Mouse (Mus musculus) forebrain, embryonic 11.5 days (tissue): ENCODE results near the gene Zfp697. TPM values are rescaled to one million over a fixed set of nuclear protein-coding genes. Genes with fewer than 3 reads are reported as not detected.
A peak's percentile ranks its signal among the peaks of the same experiment; 100 is the strongest.
"Not testable (repeated sequence)": the region's sequence is repeated elsewhere in the genome, so short reads cannot be mapped to it uniquely, and the experiment has no call there.

Experiments used
- ATAC-seq: fragments of 200-750 bp; cut with Nextera tagmentation; replicated peaks from 2 replicates; pipeline ENCODE4 v1.8.0; 2017; ENCODE audit warnings: moderate TSS enrichment; ENCODE audit not compliant: low FRiP score
- DNase-seq: peaks from one replicate; pipeline ENCODE4 v3.0.0-alpha.2; 2017; ENCODE audit warnings: low spot score
- H3K27ac ChIP-seq: fragments of 300-500 bp; sonication (generic); 2 replicates; pipeline ENCODE4 v1.5.1; 2014; ENCODE audit warnings: low read depth, low read length
- H3K27me3 ChIP-seq: fragments of 300-500 bp; sonication (generic); 2 replicates; pipeline ENCODE4 v1.6.1; 2014; ENCODE audit warnings: mild to moderate bottlenecking, low read length, mixed read lengths; ENCODE audit not compliant: control insufficient read depth, insufficient read depth
- H3K36me3 ChIP-seq: fragments of 300-500 bp; sonication (generic); 2 replicates; pipeline ENCODE4 v1.6.1; 2014; ENCODE audit warnings: mild to moderate bottlenecking, low read length, moderate library complexity, mixed read lengths; ENCODE audit not compliant: control insufficient read depth, insufficient read depth
- H3K4me1 ChIP-seq: fragments of 300-500 bp; sonication (generic); replicated peaks from 2 replicates; pipeline ENCODE4 v1.6.1; 2014; ENCODE audit warnings: low read length, mixed read lengths; ENCODE audit not compliant: control insufficient read depth, insufficient read depth
- H3K4me2 ChIP-seq: fragments of 300-500 bp; sonication (generic); 2 replicates; pipeline ENCODE4 v1.6.1; 2014; ENCODE audit warnings: low read depth, mild to moderate bottlenecking, low read length, moderate library complexity, mixed read lengths; ENCODE audit not compliant: severe bottlenecking
- H3K4me3 ChIP-seq: fragments of 300-500 bp; sonication (generic); 2 replicates; pipeline ENCODE4 v1.5.1; 2014; ENCODE audit warnings: low read depth, low read length
- H3K9ac ChIP-seq: fragments of 300-500 bp; sonication (generic); 2 replicates; pipeline ENCODE4 v1.6.1; 2014; ENCODE audit warnings: low read length
- H3K9me3 ChIP-seq: fragments of 300-500 bp; sonication (generic); 2 replicates; pipeline ENCODE4 v1.6.1; 2016; ENCODE audit warnings: low read length, mixed read lengths; ENCODE audit not compliant: control insufficient read depth
- WGBS: fragments of 180-500 bp; shearing (Covaris S2); extraction: QIAGEN DNeasy Blood & Tissue Kit; methylation state at CpG from one replicate; pipeline ENCODE4 v1.1.7; 2014; 5-methylcytosine and 5-hydroxymethylcytosine counted together
- polyA plus RNA-seq: library from polyadenylated mRNA; unstranded; fragments of >200 nt; fragmentation: Nextera tagmentation; extraction: Ambion mirVana; gene quantifications from 2 replicates; pipeline ENCODE4 v1.2.1, GENCODE M21; 2014

Gene Zfp697
- polyA plus RNA-seq, 1 experiment from 2014 or later: 8.9 TPM

GRCm38 (mm10) chr3:98495055-98495454, 112.8 kb downstream of the Zfp697 start:
- not testable (repeated sequence) for H3K27me3 ChIP-seq, H3K4me3 ChIP-seq, ATAC-seq, H3K27ac ChIP-seq, H3K4me2 ChIP-seq, H3K9ac ChIP-seq, H3K36me3 ChIP-seq, DNase-seq, H3K4me1 ChIP-seq, H3K9me3 ChIP-seq

GRCm38 (mm10) chr3:98496762-98497161, 114.5 kb downstream of the Zfp697 start:
- H3K27me3 ChIP-seq, DNase-seq, H3K9me3 ChIP-seq, H3K4me3 ChIP-seq, H3K27ac ChIP-seq, H3K9ac ChIP-seq, H3K4me2 ChIP-seq, H3K4me1 ChIP-seq, H3K36me3 ChIP-seq: not testable (repeated sequence)
- no CpG with 5 or more reads among the region's 2 CpGs for WGBS
- 0 out of 2 replicates have a peak, but pooled peaks have one; percentile 30 for ATAC-seq

DNA sequence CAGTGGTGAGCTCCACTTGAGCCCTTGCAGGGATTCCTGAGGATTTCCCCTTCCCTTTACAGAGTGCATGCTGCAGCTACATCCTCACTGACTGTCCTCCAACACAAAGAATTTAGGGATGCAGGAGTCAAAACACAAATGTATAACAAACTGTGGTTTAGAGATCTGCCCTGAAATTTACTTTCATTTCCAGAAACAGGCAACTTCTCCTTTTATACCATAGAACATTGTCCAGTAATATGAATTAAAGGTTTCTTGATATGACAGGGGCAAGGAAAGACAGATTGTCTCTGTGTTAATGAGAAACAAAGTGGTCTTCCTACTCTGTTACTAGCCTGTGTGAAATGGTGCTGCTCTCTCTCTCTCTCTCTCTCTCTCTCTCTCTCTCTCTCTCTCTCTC, 115.1 kb downstream of the Zfp697 start:
- ATAC-seq, H3K9ac ChIP-seq, H3K9me3 ChIP-seq, H3K36me3 ChIP-seq, DNase-seq, H3K4me3 ChIP-seq, H3K27ac ChIP-seq, H3K4me1 ChIP-seq, H3K4me2 ChIP-seq, H3K27me3 ChIP-seq: not testable (repeated sequence)

- not testable (repeated sequence) for H3K4me2 ChIP-seq, H3K27ac ChIP-seq, H3K27me3 ChIP-seq, H3K4me1 ChIP-seq, ATAC-seq, DNase-seq, H3K9me3 ChIP-seq, H3K4me3 ChIP-seq, H3K9ac ChIP-seq, H3K36me3 ChIP-seq
- no CpG with 5 or more reads among the region's 5 CpGs for WGBS
Measured at GRCm38 (mm10) chr3:98507229-98507628, 125.0 kb downstream of the Zfp697 start.

DNA sequence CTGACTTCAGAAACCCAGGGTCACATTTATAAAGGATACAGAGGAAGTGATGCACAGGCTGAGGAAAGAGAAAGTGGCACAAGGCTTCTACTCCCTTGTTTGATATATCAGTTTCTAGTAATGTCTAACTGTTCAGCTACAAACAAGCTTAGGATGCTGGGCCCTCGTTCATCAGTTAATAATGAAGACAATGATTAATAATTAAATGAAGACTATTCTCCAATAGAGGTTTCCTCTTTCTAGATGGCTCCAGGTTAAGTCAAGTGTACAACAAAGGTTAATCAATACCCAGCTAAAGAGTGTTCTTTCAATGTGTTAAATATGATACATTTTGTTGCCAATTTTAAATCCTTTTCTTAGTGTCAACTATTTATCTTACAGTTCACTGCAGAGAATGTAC, 128.2 kb downstream of the Zfp697 start, which contains the start of gene Hsd3b4:
Hsd3b4 (minus strand) TSS at position 101 of the 400 bp plus-strand sequence.
- not testable (repeated sequence) for H3K9ac ChIP-seq, ATAC-seq, H3K9me3 ChIP-seq, H3K27me3 ChIP-seq, DNase-seq, H3K4me1 ChIP-seq, H3K27ac ChIP-seq, H3K4me3 ChIP-seq, H3K36me3 ChIP-seq, H3K4me2 ChIP-seq
- no CpG with 5 or more reads among the region's 1 CpGs for WGBS

- not testable (repeated sequence) for H3K4me1 ChIP-seq, ATAC-seq, H3K27ac ChIP-seq, H3K4me3 ChIP-seq, DNase-seq, H3K9me3 ChIP-seq, H3K4me2 ChIP-seq, H3K9ac ChIP-seq, H3K36me3 ChIP-seq, H3K27me3 ChIP-seq
- WGBS: 90% methylated on average over 1 of the region's 2 CpGs
Measured at GRCm38 (mm10) chr3:98522779-98523178, 140.5 kb downstream of the Zfp697 start.

- H3K4me1 ChIP-seq: not testable (repeated sequence)
- no CpG with 5 or more reads among the region's 1 CpGs for WGBS
Measured at GRCm38 (mm10) chr3:98524552-98524951, 142.3 kb downstream of the Zfp697 start.

DNA sequence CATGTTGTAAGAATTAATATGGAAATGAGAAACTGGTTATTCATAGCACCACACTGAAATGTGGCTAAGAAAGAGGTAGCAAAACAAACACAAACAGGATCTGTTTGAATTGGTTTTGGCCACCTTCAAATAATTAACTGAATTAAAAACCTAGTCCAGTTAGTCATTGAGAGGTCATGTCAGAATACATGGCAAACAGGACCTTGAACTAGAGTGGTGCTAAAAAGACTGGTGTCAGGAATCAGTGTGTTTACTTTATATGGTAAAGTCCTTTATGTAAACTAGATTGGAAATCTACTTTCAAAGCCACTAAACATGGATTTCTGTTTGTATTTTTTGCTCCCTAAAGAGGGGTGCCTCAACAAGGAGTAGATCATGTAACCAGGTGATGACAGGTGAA, 142.7 kb downstream of the Zfp697 start:
- not testable (repeated sequence) for H3K36me3 ChIP-seq, H3K4me1 ChIP-seq, DNase-seq, H3K27ac ChIP-seq, H3K4me2 ChIP-seq, H3K9ac ChIP-seq, H3K4me3 ChIP-seq, ATAC-seq, H3K27me3 ChIP-seq, H3K9me3 ChIP-seq

More at GRCm38 (mm10) chr3:98524552-98524951, 142.3 kb downstream of the Zfp697 start:
- not testable (repeated sequence) for H3K27ac ChIP-seq, H3K9ac ChIP-seq, H3K9me3 ChIP-seq, DNase-seq, H3K36me3 ChIP-seq, H3K4me2 ChIP-seq, ATAC-seq, H3K4me3 ChIP-seq, H3K27me3 ChIP-seq

DNA sequence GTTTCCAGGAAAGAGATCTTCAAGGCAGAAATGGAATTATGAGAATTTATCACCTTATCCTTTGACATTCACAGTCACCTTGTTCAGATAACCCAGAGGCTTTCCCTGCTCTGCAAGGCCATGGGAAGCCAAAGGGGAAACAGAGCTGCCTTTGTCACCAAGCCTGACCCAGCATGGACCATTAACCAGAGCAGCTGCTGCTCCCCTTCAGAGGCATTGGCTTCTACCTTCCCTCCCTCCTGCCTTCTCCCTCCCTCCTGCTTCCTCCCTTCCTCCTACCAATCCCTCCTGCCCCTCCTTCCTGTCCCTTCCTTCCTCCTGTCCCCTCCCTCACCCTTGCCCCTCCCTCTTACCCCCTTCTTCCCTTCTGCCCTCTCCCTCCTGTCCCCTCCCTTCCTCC, 165.4 kb downstream of the Zfp697 start:
- H3K27me3 ChIP-seq, H3K4me3 ChIP-seq, H3K36me3 ChIP-seq, H3K27ac ChIP-seq, H3K4me1 ChIP-seq, ATAC-seq, H3K4me2 ChIP-seq, DNase-seq, H3K9me3 ChIP-seq, H3K9ac ChIP-seq: not testable (repeated sequence)
